Mouse (Mus musculus): ENCODE measurements around the gene Klrg1.
A peak's percentile ranks its signal among the peaks of the same experiment; 100 is the strongest.

Gene Klrg1

DNA sequence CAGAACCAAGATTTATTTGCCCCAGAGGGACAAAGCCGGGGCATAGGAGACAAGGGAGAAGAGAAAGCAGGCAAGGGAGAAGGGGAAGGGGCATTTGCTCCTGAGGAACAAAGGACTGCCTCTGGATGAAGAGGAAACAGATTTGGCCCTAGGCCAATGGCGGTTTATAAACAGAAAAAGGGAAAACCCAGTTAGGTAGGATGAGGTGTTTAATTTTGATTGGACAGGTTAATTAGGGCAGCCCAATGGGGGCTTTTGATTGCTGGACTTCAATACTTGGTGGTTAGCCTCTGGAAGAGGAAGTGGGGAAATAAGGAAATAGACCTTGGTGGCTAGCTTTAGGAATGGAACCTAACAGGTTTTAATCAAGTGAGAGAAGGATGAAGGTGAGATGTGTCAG is 9.5 kb upstream of the Klrg1 start:
- no peak for DNase-seq (ENCODE audit: low spot score)

- DNase-seq (ENCODE audit: low spot score): no peak
Observed at GRCm38 (mm10) chr6:122291735-122292134, 9.1 kb upstream of the Klrg1 start.

DNA sequence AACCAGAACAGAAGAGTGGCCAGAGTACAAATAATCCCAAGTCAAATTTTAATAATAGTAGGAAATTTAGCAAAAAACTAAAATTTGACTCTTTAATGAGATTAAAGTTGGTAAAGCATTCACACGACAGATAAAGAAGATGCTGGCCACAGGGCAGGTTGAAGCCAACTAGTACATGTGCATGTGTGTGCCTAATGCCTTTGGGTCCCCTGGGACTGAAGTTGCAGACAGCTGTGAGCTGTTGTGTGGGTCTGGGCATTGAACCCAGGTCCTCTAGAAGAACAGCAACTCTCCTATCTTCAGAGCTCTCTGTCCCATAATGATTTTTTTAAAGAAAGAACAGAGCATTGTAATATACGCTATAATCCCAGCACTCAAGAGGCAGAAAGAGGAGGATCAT is 8.6 kb upstream of the Klrg1 start:
- no peak for DNase-seq (ENCODE audit: low spot score)

DNA sequence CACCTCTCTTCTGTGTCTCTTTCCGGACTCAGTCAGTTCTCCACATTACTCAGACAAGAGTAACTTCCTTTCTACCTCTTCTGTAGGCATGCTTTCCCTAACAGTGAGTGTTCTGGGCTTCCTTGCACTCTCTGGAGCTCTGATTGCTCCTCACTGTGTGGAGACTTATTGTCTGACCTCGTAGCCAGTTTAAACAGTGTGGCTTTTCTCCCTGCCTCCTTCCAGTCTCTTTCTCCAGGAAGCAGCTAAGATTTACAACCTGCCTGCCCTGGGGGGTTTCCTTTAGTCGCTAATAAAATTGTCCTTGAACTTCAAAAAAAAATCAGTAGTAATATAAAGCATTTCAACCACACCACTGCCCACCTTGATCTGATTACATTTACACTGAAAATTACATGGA is 7.6 kb upstream of the Klrg1 start:
- no peak for DNase-seq (ENCODE audit: low spot score)

DNA sequence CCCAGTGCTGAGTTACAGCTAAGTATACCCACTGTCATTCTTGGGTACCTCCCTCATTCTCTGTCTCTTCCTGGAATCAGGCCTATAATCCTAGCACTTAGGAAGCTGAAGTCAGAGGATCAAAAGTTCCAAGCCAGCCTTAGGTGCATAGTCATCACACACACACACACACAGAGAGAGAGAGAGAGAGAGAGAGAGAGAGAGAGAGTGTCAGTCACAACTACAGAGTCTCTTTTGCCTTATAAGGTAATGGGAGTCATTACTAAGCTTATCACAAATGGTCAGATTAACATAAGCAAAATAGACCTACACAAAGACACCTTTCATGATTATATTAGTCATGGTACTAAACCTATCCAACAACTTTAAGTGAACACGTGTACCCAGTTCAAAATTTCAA is 6.6 kb upstream of the Klrg1 start:
- DNase-seq (ENCODE audit: low spot score): no peak

DNA sequence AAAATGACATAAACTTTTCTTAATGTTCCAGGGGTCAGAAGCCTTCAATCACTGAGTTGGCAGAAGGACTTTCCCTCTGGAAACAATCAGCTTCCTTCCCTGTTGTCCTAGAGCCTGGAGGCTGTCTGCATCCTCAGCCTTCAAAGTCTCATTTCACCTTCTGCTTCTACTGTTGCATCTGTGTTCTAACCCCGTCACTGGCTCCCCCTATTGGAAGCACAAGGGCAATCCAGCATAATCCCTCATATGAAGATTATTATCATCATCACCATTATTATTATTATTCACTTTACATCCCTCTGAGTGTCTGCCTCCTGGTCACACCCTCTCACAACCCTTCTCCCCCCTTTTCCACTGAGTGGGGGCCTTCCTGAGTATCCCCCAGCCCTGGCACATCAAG is 5.6 kb upstream of the Klrg1 start:
- no peak for DNase-seq (ENCODE audit: low spot score)

DNA sequence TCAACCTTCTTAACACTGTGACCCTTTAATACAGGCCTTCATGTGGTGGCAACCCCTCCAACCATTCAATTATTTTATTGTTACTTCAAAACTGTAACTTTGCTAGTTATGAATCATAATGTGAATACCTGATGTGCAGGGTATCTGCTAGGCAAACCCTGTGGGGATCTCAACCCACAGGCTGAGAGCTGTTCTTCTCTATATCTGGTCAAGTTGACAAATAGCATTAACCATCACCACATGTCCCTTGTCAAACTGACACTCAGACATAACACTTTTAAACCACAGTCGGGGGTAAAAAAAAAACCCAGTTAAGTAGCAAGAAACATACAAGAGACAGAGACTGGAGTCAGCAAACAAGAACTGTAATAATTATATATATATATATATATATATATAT is 2.1 kb upstream of the Klrg1 start:
- DNase-seq (ENCODE audit: low spot score): no peak

GRCm38 (mm10) chr6:122284304-122284703 is 1.6 kb upstream of the Klrg1 start:
- no peak for DNase-seq (ENCODE audit: low spot score)

DNA sequence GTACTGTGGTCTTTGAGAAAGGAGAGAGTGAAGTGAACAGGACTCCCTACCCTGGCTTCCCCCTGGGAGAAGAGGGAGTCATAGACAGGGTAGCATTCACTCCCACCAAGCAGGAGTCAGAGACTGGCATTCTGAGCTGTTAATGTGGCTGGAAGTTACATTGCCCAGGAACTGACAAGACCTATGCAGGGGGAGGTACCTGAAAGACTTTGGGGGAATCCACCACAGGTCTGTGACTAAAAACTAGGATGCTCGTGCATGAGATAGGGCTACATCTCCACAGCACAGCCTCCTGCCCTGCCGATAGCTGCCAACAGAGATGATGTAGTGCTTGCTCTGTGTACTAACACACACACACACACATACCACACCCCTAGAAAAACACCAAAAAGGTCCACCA is 747 bp upstream of the Klrg1 start:
- no peak for DNase-seq (ENCODE audit: low spot score)

DNA sequence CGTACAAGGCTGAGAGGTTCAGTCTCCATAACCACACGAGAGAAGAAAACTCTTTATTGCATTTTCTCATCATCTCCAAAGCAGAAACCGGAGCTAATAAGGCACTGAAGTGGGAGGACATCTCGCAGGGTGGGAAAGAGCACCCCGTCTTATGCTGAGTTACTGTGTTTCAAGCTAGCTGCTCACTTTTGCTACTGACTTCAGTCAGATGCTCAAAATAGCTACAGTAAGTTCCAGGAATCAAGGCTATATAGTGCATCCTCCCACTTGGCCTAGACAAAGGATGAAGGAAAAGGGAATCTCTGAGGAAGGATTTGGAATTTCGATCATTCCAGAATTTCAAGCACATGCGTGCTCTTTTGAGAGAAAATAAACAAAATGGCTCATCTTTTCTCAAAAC is 6.1 kb downstream of the Klrg1 start:
- DNase-seq (ENCODE audit: low spot score): no peak

DNA sequence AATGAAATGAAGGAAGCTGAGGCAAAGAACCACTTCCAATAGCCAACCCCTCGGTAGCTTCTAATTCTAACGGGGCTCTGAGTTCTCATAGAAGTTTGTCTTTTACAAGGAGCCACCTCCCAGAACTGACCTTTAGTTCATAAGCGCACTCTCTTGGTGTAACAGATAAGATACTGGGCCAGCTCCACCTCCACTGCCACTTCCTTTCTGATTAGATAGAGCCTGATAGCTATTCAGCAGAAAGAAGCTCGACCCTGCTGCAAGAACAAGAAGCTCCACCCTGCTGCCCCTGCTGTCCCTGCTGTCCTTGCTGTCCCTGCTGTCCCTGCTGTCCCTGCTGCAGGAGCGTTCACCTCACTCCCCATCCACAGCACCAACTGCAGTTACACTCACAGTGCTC is 8.1 kb downstream of the Klrg1 start:
- no peak for DNase-seq (ENCODE audit: low spot score)

- DNase-seq (ENCODE audit: low spot score): no peak
Observed at GRCm38 (mm10) chr6:122270152-122270551, 12.5 kb downstream of the Klrg1 start.

- no peak for DNase-seq (ENCODE audit: low spot score)
Observed at GRCm38 (mm10) chr6:122269170-122269569, 13.5 kb downstream of the Klrg1 start.

DNA sequence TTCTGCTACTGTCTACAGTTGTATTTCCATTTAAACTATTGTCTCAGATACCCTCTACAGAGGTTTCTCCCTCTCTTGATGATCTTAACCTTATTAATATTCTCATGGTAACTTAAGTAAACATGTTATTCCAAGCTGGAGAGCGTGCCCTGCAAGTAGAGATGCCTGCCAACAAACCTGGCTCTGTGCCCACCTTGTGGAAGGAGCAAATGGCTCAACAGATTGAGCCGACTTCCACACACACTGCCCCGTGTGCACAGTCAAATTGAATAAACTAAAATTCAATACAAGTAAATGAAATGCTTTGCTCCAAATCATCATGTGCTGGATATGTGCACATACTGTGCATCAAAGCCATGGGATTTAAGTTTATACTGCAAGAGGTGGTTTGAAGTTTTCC is 14.1 kb downstream of the Klrg1 start:
- DNase-seq (ENCODE audit: low spot score): peak; percentile 12

DNA sequence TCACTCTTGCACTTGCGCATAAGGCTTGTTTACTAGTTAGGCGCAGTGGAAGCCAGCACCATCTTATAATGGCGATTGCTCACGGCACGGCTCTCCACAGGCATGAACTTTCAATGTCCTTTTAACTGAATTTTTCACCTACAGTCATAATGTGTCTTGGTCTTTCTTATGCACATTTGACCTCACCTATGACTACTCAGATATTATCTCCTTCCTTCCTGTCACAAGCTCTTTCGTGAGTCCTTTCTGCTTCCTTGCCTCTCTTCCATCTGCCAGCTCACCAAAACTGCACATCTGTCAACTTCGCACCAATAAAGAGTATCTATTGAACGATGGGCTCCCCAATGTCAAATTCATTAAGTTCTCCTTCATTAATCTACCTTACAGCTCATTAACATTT is 20.1 kb downstream of the Klrg1 start:
- no peak for DNase-seq (ENCODE audit: low spot score)

DNA sequence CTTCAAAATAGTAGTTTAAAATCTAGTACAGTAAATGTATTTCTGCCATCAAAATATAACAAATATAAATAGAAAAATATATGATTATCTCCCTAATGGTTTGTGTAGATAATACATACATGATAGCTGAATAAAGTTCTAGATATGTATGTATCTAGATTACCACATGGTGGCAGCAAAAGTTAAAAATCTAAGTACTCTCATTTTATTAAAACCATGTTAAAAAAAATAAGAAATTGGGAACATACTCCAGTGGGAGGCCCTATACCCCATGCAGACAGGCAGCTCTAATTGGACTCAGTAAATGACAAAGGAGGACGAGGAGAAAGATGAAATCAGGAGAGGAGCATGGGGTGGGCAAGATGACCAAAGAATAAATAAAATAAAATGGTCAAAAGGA is 30.5 kb downstream of the Klrg1 start:
- DNase-seq (ENCODE audit: low spot score): no peak

DNA sequence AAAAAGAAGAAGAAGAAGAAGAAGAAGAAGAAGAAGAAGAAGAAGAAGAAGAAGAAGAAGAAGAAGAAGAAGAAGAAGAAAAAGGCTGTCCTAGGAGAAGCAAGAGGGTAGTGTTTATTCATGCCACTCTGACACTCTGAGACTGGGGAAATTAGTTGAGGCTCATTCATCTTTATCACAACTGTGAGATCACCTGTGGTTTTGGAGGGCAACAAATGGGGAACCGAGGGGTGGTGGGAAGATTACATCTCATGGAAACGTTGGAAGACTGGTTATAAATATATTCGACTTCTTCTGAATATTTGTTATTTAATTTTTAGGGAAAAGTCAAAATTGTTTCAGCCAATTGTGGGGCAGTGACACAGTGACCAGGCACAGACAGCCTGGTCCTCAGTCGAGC is 32.6 kb downstream of the Klrg1 start:
- DNase-seq (ENCODE audit: low spot score): no peak
